Mouse (Mus musculus) heart, postnatal 4 days (tissue): ENCODE results near the gene Tcea2. TPM values are rescaled to one million over a fixed set of nuclear protein-coding genes. Genes with fewer than 3 reads are reported as not detected.

Experiments
- DNase-seq: peaks from one replicate; pipeline ENCODE4 v3.0.0; 2021
- total RNA-seq, 2 experiments: library from RNA; stranded (reverse); gene quantifications; 2 replicates each; pipeline ENCODE4 v1.2.3; 2021

Gene Tcea2
- total RNA-seq, 2 experiments from 2014 or later: 9.9 to 11.1 TPM

- DNase-seq: peak; percentile 80
These were observed 4.7 kb upstream of the Tcea2 start for GRCm38 (mm10) chr2:181675454-181675853.

- DNase-seq: peak; percentile 54
These were observed 3.7 kb upstream of the Tcea2 start for GRCm38 (mm10) chr2:181676424-181676823.

- peak; percentile 66 for DNase-seq
These were observed 2.9 kb upstream of the Tcea2 start for GRCm38 (mm10) chr2:181677096-181677754.

- DNase-seq: no peak
These were observed 2.4 kb upstream of the Tcea2 start for GRCm38 (mm10) chr2:181677755-181678098.

- DNase-seq: peak; percentile 81
These were observed 1.3 kb upstream of the Tcea2 start for GRCm38 (mm10) chr2:181678780-181679179.

- no peak for DNase-seq
These were observed 607 bp downstream of the Tcea2 start for GRCm38 (mm10) chr2:181680716-181681117.

GRCm38 (mm10) chr2:181681978-181682377 lies 1.9 kb downstream of the Tcea2 start:
- no peak for DNase-seq

- no peak for DNase-seq
These were observed 3.3 kb downstream of the Tcea2 start for GRCm38 (mm10) chr2:181683381-181683780.

GRCm38 (mm10) chr2:181684713-181685112 lies 4.6 kb downstream of the Tcea2 start:
- DNase-seq: no peak

GRCm38 (mm10) chr2:181685686-181686085 lies 5.6 kb downstream of the Tcea2 start:
- no peak for DNase-seq

- peak; percentile 3 for DNase-seq
These were observed 7.5 kb downstream of the Tcea2 start for GRCm38 (mm10) chr2:181687586-181687985.

- peak; percentile 2 for DNase-seq
These were observed 9.5 kb downstream of the Tcea2 start for GRCm38 (mm10) chr2:181689466-181690160.

GRCm38 (mm10) chr2:181691083-181691482 lies 11.0 kb downstream of the Tcea2 start:
- DNase-seq: no peak

GRCm38 (mm10) chr2:181691571-181691970 lies 11.5 kb downstream of the Tcea2 start:
- DNase-seq: no peak

GRCm38 (mm10) chr2:181692304-181692703 lies 12.2 kb downstream of the Tcea2 start:
- DNase-seq: no peak

GRCm38 (mm10) chr2:181693339-181694280 lies 13.5 kb downstream of the Tcea2 start, which contains the start of gene Rgs19:
Gene Rgs19 (minus strand): TSS chr2:181693977.
- DNase-seq: peak; percentile 82

- DNase-seq: no peak
These were observed 14.5 kb downstream of the Tcea2 start for GRCm38 (mm10) chr2:181694581-181694980.

GRCm38 (mm10) chr2:181695776-181696175 lies 15.7 kb downstream of the Tcea2 start:
- no peak for DNase-seq

- DNase-seq: no peak
These were observed 16.8 kb downstream of the Tcea2 start for GRCm38 (mm10) chr2:181696801-181697420.

- no peak for DNase-seq
These were observed 18.1 kb downstream of the Tcea2 start, which contains the start of gene Lkaaear1 for GRCm38 (mm10) chr2:181698241-181698640. Gene Lkaaear1 (minus strand): TSS chr2:181698442.

GRCm38 (mm10) chr2:181706668-181707067 lies 26.6 kb downstream of the Tcea2 start:
- no peak for DNase-seq

- no peak for DNase-seq
These were observed 33.6 kb downstream of the Tcea2 start for GRCm38 (mm10) chr2:181713749-181714148.
